Mouse (Mus musculus): Measurements from ENCODE around the gene Rpl41.

Rpl41 gene

DNA sequence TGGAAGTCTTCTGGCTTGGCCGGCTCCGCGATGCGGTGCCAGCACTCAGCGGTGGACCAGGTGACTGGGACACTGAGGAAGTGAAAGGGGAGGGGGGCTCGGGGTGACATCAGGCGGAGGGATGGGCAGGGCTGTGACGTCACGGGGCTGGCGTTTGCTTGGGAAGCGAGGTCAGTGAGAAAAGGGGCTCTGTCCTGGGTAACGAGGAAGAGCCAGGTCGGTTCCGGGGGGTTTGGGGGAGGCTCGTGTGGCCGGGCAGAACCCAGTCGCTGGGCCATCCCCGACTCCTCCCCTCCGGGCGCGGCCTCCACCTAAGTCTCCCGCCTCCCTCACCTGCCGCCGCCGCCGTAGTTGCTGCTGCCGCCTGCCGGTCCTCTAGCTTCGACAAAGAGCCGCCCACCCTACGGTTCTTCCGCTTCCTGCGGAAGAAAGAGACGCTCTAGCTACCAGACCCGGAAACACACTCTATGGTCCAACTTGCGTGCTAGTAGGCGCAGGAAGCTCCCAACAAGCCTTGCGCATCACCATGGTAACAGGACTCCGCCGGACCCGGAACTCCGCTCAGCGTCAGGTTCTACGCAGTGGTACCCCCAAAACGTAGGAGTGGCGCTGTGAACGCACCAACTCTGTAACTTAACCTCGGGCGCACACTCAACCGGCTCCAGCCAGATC lies 1.6 kb downstream of the Rpl41 start, which contains the start of gene Zc3h10:
Gene Zc3h10, minus strand, starts transcription at position 414 of the 672 bp plus-strand sequence.
- TF ChIP-seq POU5F1 (IDR thresholded peaks at IDR 0.05; ENCODE audit: borderline replicate concordance, low read length): no peak
- no peak for TF ChIP-seq NANOG (IDR thresholded peaks at IDR 0.05; ENCODE audit: borderline replicate concordance, low read length)
- TF ChIP-seq CTCF (conservative IDR thresholded peaks at IDR 0.05; ENCODE audit: low read length): no peak

DNA sequence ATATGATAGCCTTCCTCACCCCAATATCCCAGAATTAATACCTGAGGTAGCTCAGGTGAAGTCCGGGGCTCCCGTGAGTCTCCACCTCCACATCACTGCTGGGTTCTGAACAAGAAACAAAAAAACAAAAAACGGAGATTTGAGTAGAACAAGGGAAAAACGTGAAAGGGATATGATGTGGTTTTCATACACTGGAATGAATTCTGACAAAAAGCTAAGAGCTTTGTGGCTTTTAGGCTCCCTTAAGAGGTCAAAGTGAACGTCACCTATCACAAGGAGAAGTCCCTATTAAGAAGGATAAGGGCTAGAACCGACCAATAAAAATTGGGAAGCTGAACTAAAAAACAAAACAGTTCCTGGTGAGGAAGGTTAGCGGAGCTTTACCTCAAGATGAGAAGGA lies 2.3 kb downstream of the Rpl41 start:
- TF ChIP-seq POU5F1 (IDR thresholded peaks at IDR 0.05; ENCODE audit: borderline replicate concordance, low read length) (no peak), NANOG (IDR thresholded peaks at IDR 0.05; ENCODE audit: borderline replicate concordance, low read length) (no peak), CTCF (conservative IDR thresholded peaks at IDR 0.05; ENCODE audit: low read length) (no peak)
- Histone ChIP-seq H3K4me1 (replicated peaks; ENCODE audit: low read depth, low read length) (peaks cover 48% of the 10 kb centered on the region), H3K27me3 (ENCODE audit: insufficient read depth, low read length) (no peaks in the 10 kb centered on the region), H3K9me3 (ENCODE audit: low read length) (no peaks in the 10 kb centered on the region), H3K36me3 (ENCODE audit: insufficient read depth, low read length) (peaks cover 53% of the 10 kb centered on the region), H3K4me3 (replicated peaks; ENCODE audit: low read length) (peak overlapping the region; percentile 94)

More for the DNA sequence above, 1.6 kb downstream of the Rpl41 start, which contains the start of gene Zc3h10:
- Histone ChIP-seq H3K36me3 (ENCODE audit: insufficient read depth, low read length) (peaks cover 46% of the 10 kb centered on the region), H3K9me3 (ENCODE audit: low read length) (no peaks in the 10 kb centered on the region), H3K4me1 (replicated peaks; ENCODE audit: low read depth, low read length) (peaks cover 48% of the 10 kb centered on the region), H3K27me3 (ENCODE audit: insufficient read depth, low read length) (no peaks in the 10 kb centered on the region), H3K4me3 (replicated peaks; ENCODE audit: low read length) (peak within 1 kb of the TSS; percentile 94)

DNA sequence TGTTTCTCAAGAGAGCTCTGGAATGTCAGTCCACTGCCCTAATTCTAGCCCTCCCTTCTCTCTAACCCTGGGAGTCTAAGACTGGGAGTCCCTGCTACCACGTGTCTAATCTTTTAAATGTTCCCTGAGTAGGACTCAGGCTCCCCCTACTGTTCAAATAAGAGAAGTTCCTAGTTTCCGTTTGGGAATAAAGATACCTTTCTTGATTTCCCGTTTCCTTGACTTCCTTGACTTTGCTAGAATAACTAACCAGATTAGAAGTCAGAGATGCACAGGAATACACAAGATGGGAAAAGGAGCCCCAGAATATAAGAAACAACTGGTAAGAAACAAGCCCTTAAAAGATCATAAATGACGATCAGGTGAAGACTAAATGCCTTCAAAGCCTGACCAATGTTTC lies 2.7 kb downstream of the Rpl41 start:
- Histone ChIP-seq H3K9me3 (ENCODE audit: low read length) (no peaks in the 10 kb centered on the region), H3K36me3 (ENCODE audit: insufficient read depth, low read length) (peaks cover 57% of the 10 kb centered on the region), H3K27me3 (ENCODE audit: insufficient read depth, low read length) (no peaks in the 10 kb centered on the region), H3K4me1 (replicated peaks; ENCODE audit: low read depth, low read length) (peaks cover 48% of the 10 kb centered on the region), H3K4me3 (replicated peaks; ENCODE audit: low read length) (peak overlapping the region; percentile 94)
- peak; percentile 85 for TF ChIP-seq CTCF (conservative IDR thresholded peaks at IDR 0.05; ENCODE audit: low read length)
- TF ChIP-seq NANOG (IDR thresholded peaks at IDR 0.05; ENCODE audit: borderline replicate concordance, low read length): no peak

DNA sequence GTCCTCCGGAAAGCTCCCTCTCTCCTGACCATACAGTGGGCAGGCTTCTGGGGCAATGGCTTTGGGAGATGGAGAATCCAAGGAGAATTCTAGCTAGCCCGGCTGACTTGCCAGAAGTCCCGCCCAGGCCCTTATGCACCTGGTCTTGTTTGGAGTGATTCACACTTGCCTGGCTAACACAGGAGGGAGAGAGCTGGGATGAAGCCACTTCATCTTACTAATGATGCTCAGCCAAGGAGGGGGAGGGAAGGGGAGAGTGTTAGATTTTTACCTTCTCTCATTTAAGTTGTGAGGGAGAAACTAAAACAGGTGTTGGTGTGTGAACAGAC lies 3.6 kb downstream of the Rpl41 start:
- TF ChIP-seq POU5F1 (IDR thresholded peaks at IDR 0.05; ENCODE audit: borderline replicate concordance, low read length) (no peak), NANOG (IDR thresholded peaks at IDR 0.05; ENCODE audit: borderline replicate concordance, low read length) (no peak), CTCF (conservative IDR thresholded peaks at IDR 0.05; ENCODE audit: low read length) (no peak)
- H3K27me3 ChIP-seq (ENCODE audit: insufficient read depth, low read length): no peaks in the 10 kb centered on the region
- H3K4me3 ChIP-seq (replicated peaks; ENCODE audit: low read length): peak overlapping the region; percentile 94
- peaks cover 48% of the 10 kb centered on the region for H3K4me1 ChIP-seq (replicated peaks; ENCODE audit: low read depth, low read length)
- H3K9me3 ChIP-seq (ENCODE audit: low read length): no peaks in the 10 kb centered on the region
- peaks cover 65% of the 10 kb centered on the region for H3K36me3 ChIP-seq (ENCODE audit: insufficient read depth, low read length)

DNA sequence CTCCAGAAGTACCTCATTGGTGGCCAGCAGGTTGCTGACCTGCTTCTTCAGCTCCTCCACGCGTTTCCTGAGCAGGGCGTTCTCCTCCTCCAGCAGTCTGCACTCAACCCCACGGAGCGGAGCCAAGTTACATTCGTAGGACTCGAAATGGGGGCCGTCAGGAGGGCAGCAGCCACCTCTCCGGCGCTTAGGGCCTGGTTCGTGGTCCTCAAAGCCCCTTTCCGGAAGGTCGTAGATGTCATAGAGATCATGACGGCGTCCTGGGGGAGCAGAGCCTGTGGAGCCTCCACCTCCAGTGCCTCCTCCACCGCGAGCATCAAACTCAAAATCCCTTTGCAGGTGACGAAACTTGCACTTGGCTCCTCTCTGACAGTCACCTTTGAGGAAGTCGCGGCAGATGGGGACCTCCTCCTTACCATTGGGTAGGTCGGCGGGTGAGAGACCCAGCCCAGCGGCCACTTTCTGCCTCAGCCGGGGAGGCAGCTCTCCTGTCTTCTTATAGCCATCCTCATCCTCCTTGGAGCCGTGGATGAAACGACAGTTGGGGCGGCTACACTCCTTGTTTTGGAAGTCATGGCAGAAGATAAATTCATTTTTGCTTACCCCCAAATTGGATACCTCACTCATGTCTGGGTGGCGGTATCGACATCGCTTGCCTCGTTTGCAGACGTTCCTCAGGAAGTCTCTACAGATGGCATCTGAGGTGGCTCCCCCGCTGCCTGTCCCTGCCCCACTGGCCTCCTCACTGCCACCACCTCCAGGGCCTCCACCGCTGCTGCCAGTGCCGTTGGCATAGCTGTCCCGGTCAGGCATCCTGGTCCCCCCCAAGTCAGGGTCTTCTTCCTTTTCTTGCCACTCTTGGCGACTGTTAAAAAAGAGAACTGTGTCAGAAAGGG lies 4.2 kb downstream of the Rpl41 start:
- TF ChIP-seq CTCF (conservative IDR thresholded peaks at IDR 0.05; ENCODE audit: low read length) (no peak), POU5F1 (IDR thresholded peaks at IDR 0.05; ENCODE audit: borderline replicate concordance, low read length) (no peak), NANOG (IDR thresholded peaks at IDR 0.05; ENCODE audit: borderline replicate concordance, low read length) (no peak)
- Histone ChIP-seq H3K4me3 (replicated peaks; ENCODE audit: low read length) (peak overlapping the region; percentile 94), H3K27me3 (ENCODE audit: insufficient read depth, low read length) (no peaks in the 10 kb centered on the region), H3K36me3 (ENCODE audit: insufficient read depth, low read length) (peaks cover 65% of the 10 kb centered on the region), H3K4me1 (replicated peaks; ENCODE audit: low read depth, low read length) (peaks cover 51% of the 10 kb centered on the region), H3K9me3 (ENCODE audit: low read length) (no peaks in the 10 kb centered on the region)

DNA sequence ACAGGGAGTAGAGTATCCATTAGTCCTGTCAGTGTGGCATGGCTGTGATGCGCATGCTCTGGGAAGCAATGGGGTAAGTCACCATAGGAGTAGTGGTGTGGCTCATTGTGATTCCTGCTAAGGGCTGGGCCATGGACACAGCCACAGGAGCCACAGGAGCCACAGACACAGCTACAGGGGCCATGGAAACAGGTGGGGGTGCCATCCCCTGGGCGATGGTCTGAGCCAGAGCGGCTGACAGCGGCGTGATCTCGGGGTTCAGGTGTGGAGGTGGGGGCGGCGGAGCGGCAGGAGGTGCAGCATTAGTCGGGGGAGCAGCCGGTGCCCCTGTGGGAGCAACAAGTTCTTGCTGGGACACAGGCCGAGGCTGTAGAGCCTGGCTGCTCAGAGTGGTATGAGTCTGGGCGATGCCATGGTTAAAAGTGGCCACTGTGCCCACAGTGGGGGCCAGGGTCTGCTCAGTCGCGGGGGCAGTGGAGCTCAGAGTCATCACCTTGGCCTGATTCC lies 4.9 kb downstream of the Rpl41 start:
- H3K9me3 ChIP-seq (ENCODE audit: low read length): no peaks in the 10 kb centered on the region
- peaks cover 52% of the 10 kb centered on the region for H3K4me1 ChIP-seq (replicated peaks; ENCODE audit: low read depth, low read length)
- H3K4me3 ChIP-seq (replicated peaks; ENCODE audit: low read length): peak overlapping the region; percentile 94
- H3K27me3 ChIP-seq (ENCODE audit: insufficient read depth, low read length): no peaks in the 10 kb centered on the region
- no peak for TF ChIP-seq CTCF (conservative IDR thresholded peaks at IDR 0.05; ENCODE audit: low read length)
- TF ChIP-seq NANOG (IDR thresholded peaks at IDR 0.05; ENCODE audit: borderline replicate concordance, low read length): no peak
- no peak for TF ChIP-seq POU5F1 (IDR thresholded peaks at IDR 0.05; ENCODE audit: borderline replicate concordance, low read length)
- peaks cover 65% of the 10 kb centered on the region for H3K36me3 ChIP-seq (ENCODE audit: insufficient read depth, low read length)

DNA sequence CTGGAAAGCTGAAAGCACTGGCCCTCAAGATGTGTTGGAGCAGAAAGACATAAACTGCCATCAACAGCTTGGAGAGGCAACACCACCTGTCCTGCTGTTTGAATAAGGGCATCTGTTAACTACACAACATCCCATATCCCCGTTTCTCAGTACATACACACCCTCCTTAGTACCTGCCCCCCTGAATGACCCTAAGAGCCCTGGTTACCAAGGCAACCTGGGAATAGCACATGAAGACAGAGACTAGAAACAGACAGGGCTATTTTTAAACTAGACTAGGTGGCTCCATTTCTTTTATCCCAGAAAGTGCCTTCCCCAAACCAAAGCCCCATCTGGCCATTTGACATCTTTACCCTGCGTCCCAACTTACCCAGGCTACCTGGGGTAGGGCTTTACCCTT lies 6.0 kb downstream of the Rpl41 start:
- Histone ChIP-seq H3K36me3 (ENCODE audit: insufficient read depth, low read length) (peaks cover 59% of the 10 kb centered on the region), H3K27me3 (ENCODE audit: insufficient read depth, low read length) (no peaks in the 10 kb centered on the region), H3K9me3 (ENCODE audit: low read length) (peaks cover 3% of the 10 kb centered on the region), H3K4me3 (replicated peaks; ENCODE audit: low read length) (no peak overlapping the region), H3K4me1 (replicated peaks; ENCODE audit: low read depth, low read length) (peaks cover 61% of the 10 kb centered on the region)
- TF ChIP-seq POU5F1 (IDR thresholded peaks at IDR 0.05; ENCODE audit: borderline replicate concordance, low read length) (no peak), CTCF (conservative IDR thresholded peaks at IDR 0.05; ENCODE audit: low read length) (no peak), NANOG (IDR thresholded peaks at IDR 0.05; ENCODE audit: borderline replicate concordance, low read length) (no peak)

DNA sequence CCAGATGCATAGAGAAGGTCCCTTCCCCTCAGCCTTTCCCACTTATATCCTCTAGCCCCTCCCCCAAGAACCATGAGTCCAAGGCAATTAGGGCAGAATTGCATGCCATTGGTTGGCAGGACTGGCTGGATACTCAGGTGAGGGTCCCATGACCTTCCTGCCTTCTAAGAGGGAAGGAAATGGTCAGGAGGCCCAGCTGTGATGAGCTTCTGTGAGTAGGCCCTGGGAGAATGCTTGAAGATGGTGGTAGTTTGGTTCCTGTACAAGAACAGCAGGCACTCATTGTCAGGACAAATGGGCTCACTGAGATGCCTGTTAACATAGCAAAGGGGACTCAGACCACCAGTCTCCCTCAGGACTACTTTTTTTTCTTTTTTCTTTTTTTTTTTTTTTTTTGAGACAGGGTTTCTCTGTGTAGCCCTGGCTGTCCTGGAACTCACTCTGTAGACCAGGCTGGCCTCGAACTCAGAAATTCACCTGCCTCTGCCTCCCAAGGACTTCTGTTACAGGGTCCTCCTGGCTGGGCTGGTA lies 10.7 kb downstream of the Rpl41 start:
- Histone ChIP-seq H3K4me1 (replicated peaks; ENCODE audit: low read depth, low read length) (peaks cover 60% of the 10 kb centered on the region), H3K4me3 (replicated peaks; ENCODE audit: low read length) (no peak overlapping the region), H3K9me3 (ENCODE audit: low read length) (peaks cover 9% of the 10 kb centered on the region), H3K36me3 (ENCODE audit: insufficient read depth, low read length) (peaks cover 28% of the 10 kb centered on the region), H3K27me3 (ENCODE audit: insufficient read depth, low read length) (no peaks in the 10 kb centered on the region)
- TF ChIP-seq NANOG (IDR thresholded peaks at IDR 0.05; ENCODE audit: borderline replicate concordance, low read length) (peak; percentile 93), CTCF (conservative IDR thresholded peaks at IDR 0.05; ENCODE audit: low read length) (no peak)
